Mouse (Mus musculus) midbrain, embryonic 11.5 days (tissue): ENCODE data around the gene Neo1. TPM values are rescaled to one million over a fixed set of nuclear protein-coding genes. Genes with fewer than 3 reads are reported as not detected.
A peak's percentile ranks its signal among the peaks of the same experiment; 100 is the strongest.
"Not testable (repeated sequence)": the region's sequence is repeated elsewhere in the genome, so short reads cannot be mapped to it uniquely, and the experiment has no call there.

Source experiments
- ATAC-seq: fragments of 200-750 bp; cut with Nextera tagmentation; 2 replicates; pipeline ENCODE4 v1.8.0; 2017; ENCODE audit warnings: moderate TSS enrichment, moderate library complexity; ENCODE audit not compliant: low FRiP score
- DNase-seq: peaks from one replicate; pipeline ENCODE4 v3.0.0; 2015; ENCODE audit warnings: low spot score; ENCODE audit errors: missing footprints
- H3K27ac ChIP-seq: fragments of 300-500 bp; sonication (generic); 2 replicates; pipeline ENCODE4 v1.5.1; 2014; ENCODE audit warnings: low read depth, low read length
- H3K27me3 ChIP-seq: fragments of 300-500 bp; sonication (generic); 2 replicates; pipeline ENCODE4 v1.6.1; 2014; ENCODE audit warnings: mild to moderate bottlenecking, low read length, moderate library complexity, mixed read lengths; ENCODE audit not compliant: control insufficient read depth, insufficient read depth
- H3K36me3 ChIP-seq: fragments of 300-500 bp; sonication (generic); 2 replicates; pipeline ENCODE4 v1.6.1; 2014; ENCODE audit warnings: mild to moderate bottlenecking, low read length, moderate library complexity, mixed read lengths; ENCODE audit not compliant: control insufficient read depth, insufficient read depth
- H3K4me1 ChIP-seq: fragments of 300-500 bp; sonication (generic); 2 replicates; pipeline ENCODE4 v1.6.1; 2014; ENCODE audit warnings: low read length; ENCODE audit not compliant: control insufficient read depth, insufficient read depth
- H3K4me2 ChIP-seq: fragments of 300-500 bp; sonication (generic); 2 replicates; pipeline ENCODE4 v1.6.1; 2014; ENCODE audit warnings: mild to moderate bottlenecking, moderate library complexity
- H3K4me3 ChIP-seq: fragments of 300-500 bp; sonication (generic); 2 replicates; pipeline ENCODE4 v1.5.1; 2014; ENCODE audit warnings: low read depth, low read length
- H3K9ac ChIP-seq: fragments of 300-500 bp; sonication (generic); 2 replicates; pipeline ENCODE4 v1.6.1; 2014; ENCODE audit warnings: low read length
- H3K9me3 ChIP-seq: fragments of 300-500 bp; sonication (generic); 2 replicates; pipeline ENCODE4 v1.6.1; 2016; ENCODE audit warnings: low read length; ENCODE audit not compliant: control insufficient read depth
- WGBS: fragments of 180-500 bp; shearing (Covaris S2); extraction: QIAGEN DNeasy Blood & Tissue Kit; methylation state at CpG from one replicate; pipeline ENCODE4 v1.1.7; 2014; 5-methylcytosine and 5-hydroxymethylcytosine counted together
- polyA plus RNA-seq: library from polyadenylated mRNA; unstranded; fragments of >200 nt; fragmentation: Nextera tagmentation; extraction: Ambion mirVana; gene quantifications from 2 replicates; pipeline ENCODE4 v1.2.1, GENCODE M21; 2014

Gene Neo1
- polyA plus RNA-seq, 1 experiment from 2014 or later: 39.6 TPM

DNA sequence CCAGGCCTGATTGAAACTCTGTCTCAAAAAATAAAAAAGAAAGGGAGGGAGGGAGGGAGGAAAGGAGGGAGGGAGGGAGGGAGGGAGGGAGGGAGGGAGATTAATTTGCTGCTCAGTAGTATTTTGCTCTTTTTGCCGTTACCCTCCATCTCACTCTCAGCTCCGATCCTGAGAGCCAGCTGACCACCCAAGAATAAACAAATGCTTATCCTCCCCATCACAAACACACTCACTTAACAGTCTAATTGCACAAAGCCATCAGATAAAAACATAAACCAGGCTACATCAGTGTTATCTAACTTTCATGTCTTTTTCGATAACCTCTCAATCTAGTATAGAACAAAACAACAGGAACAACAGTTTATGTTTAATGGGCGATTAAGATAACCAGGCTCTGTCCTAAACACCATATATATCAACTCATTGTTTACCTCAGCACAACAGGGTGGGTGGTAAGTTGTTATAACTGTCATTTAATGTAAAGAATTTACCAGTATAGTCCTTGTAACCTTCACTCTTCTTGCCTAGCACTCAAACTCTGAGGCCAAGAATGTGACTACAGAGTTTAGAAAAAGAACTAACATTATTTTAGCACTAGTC is 11.9 kb downstream of the Neo1 start:
- Histone ChIP-seq H3K36me3 (no peaks in the 10 kb centered on the region), H3K4me1 (no peaks in the 10 kb centered on the region), H3K27ac (no peak overlapping the region), H3K9ac (no peak overlapping the region), H3K27me3 (no peaks in the 10 kb centered on the region), H3K4me2 (no peak overlapping the region), H3K9me3 (no peaks in the 10 kb centered on the region), H3K4me3 (no peak overlapping the region)
- ATAC-seq (no peak), DNase-seq (no peak)
- 58% methylated on average over 4 of the region's 4 CpGs for WGBS

DNA sequence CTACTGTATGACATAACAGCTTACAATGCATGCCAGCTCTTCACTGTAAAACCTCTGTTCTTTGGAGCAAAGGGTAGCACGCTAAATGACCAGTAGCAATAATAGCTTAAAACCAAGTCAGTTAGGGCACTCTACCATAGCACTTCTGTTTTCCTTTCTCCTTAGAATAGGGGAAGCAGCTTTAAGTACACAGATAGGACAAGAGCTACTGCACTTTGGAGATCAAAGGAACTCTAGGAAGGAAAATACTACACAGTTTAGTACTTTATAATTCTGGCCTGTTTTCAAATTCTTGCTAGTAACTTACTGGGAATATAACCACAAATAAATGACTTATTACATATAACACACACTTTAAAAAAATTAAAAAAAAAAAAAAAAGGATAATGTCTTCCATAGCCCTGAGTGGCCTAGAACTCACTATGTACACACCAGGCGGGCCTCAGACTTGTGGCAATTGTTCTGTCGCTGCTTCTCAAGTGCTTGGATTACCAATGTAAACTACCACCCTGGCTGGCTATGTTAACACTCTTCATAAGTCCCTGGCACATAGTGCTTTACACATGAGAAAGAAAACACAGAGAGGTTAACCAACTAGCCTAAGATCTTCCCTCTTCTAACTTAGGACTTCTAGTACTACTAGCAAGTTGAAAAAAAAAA is 20.1 kb downstream of the Neo1 start:
- H3K36me3 ChIP-seq: no peaks in the 10 kb centered on the region
- H3K27me3 ChIP-seq: no peaks in the 10 kb centered on the region
- H3K4me3 ChIP-seq: no peak overlapping the region
- H3K27ac ChIP-seq: no peak overlapping the region
- H3K9ac ChIP-seq: no peak overlapping the region
- no peak overlapping the region for H3K4me2 ChIP-seq
- ATAC-seq (no peak), DNase-seq (no peak)
- no peaks in the 10 kb centered on the region for H3K9me3 ChIP-seq
- 69% methylated on average over 3 of the region's 3 CpGs for WGBS
- H3K4me1 ChIP-seq: 0 out of 2 replicates have a peak, but pooled peaks cover 2% of the 10 kb centered on the region

GRCm38 (mm10) chr9:59013365-59013764 is 22.9 kb downstream of the Neo1 start:
- 28% methylated on average over 2 of the region's 2 CpGs for WGBS

DNA sequence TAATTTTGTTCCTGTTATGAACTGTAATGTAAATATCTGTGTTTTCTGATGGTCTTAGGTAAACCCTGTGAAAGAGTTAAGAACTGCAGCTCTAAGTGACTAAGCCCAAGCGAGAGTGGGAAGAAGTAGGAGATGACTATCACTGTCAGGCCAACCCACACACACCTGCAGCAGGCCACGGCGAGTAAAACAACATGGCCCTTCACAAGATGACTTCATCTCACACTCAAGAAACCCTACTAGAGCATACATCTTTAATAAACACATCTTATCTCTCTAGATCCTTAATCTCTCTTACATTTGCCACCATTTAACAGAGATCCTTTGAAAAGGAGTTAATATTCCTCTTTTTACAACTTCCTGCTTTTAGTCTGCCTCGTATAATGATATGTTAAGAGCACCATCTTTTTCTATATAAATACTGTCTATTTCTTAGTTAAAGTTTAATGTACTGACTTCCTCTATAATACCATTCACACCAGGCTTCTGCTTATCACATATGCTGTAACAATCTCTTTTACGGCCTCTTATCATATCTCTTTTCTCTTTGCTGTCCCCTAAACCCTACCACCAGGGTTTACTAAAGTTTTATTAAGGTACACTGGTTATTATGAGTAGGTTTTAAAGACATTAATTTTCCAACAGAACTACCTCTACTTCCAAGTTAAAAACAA is 46.8 kb downstream of the Neo1 start:
- H3K36me3 ChIP-seq: no peaks in the 10 kb centered on the region
- no peaks in the 10 kb centered on the region for H3K9me3 ChIP-seq
- WGBS: 92% methylated on average over 5 of the region's 5 CpGs
- DNase-seq (no peak), ATAC-seq (no peak)
- no peak overlapping the region for H3K27ac ChIP-seq
- no peak overlapping the region for H3K9ac ChIP-seq
- no peak overlapping the region for H3K4me3 ChIP-seq
- no peaks in the 10 kb centered on the region for H3K4me1 ChIP-seq
- H3K27me3 ChIP-seq: no peaks in the 10 kb centered on the region
- H3K4me2 ChIP-seq: no peak overlapping the region

More at GRCm38 (mm10) chr9:59013365-59013764, 22.9 kb downstream of the Neo1 start:
- DNase-seq (peak; percentile 96), ATAC-seq (no peak)
- Histone ChIP-seq H3K27ac (no peak overlapping the region), H3K27me3 (no peaks in the 10 kb centered on the region), H3K4me1 (peaks cover 4% of the 10 kb centered on the region; the same call in 1 of the 2 replicates), H3K36me3 (no peaks in the 10 kb centered on the region), H3K4me3 (no peak overlapping the region), H3K9me3 (no peaks in the 10 kb centered on the region), H3K4me2 (no peak overlapping the region), H3K9ac (no peak overlapping the region)

- H3K27me3 ChIP-seq: no peaks in the 10 kb centered on the region
- ATAC-seq (no peak), DNase-seq (no peak)
- H3K36me3 ChIP-seq: no peaks in the 10 kb centered on the region
- H3K4me3 ChIP-seq: no peak overlapping the region
- H3K27ac ChIP-seq: no peak overlapping the region
- 93% methylated on average over 15 of the region's 15 CpGs for WGBS
- no peaks in the 10 kb centered on the region for H3K4me1 ChIP-seq
- H3K9ac ChIP-seq: no peak overlapping the region
- H3K9me3 ChIP-seq: no peaks in the 10 kb centered on the region
- no peak overlapping the region for H3K4me2 ChIP-seq
Measured at GRCm38 (mm10) chr9:58979034-58979433, 57.2 kb downstream of the Neo1 start.

DNA sequence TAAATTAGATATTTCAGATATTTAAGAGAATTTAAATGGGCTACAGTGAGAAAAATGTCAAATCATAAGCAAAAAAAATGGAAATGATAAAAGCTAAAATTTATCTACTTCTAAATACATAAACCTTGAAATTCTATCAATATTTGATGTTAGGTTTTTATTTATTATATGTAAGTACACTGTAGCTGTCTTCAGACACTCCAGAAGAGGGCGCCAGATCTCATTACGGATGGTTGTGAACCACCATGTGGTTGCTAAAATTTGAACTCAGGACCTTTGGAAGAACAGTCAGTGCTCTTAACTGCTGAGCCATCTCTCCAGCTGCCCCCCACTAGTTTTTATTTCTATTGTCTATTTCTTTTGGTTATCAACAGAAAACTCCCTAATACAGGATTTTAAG is 65.1 kb downstream of the Neo1 start:
- WGBS: 80% methylated on average over 2 of the region's 2 CpGs
- H3K27me3 ChIP-seq, H3K9ac ChIP-seq, H3K27ac ChIP-seq, H3K4me2 ChIP-seq, H3K9me3 ChIP-seq, H3K4me3 ChIP-seq, H3K36me3 ChIP-seq, H3K4me1 ChIP-seq, ATAC-seq, DNase-seq: not testable (repeated sequence)

GRCm38 (mm10) chr9:58967371-58967770 is 68.9 kb downstream of the Neo1 start:
- Histone ChIP-seq H3K27me3 (no peaks in the 10 kb centered on the region), H3K27ac (no peak overlapping the region), H3K4me1 (no peaks in the 10 kb centered on the region), H3K4me2 (no peak overlapping the region), H3K36me3 (no peaks in the 10 kb centered on the region), H3K4me3 (no peak overlapping the region), H3K9me3 (no peaks in the 10 kb centered on the region), H3K9ac (no peak overlapping the region)
- peak; percentile 4 for DNase-seq
- 37% methylated on average over 2 of the region's 2 CpGs for WGBS
- no peak for ATAC-seq

DNA sequence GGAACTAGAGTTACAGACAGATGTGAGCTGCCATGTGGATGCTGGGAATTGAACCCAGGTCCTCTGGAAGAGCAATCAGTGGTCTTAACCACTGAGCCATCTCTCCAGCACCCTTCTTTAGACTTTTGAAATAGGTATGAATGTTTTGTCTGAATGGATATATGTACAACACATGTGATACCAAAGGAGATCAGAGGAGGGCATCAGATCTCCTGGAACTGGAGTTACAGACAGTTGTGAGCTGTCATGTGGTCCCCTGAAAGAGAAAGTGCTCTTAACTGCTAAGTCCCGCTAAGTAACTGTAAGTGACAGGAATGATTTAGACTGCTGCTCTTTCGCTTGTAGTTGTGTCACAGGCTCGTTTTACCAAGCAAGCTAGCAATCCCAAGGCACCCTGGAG is 80.7 kb downstream of the Neo1 start:
- Histone ChIP-seq H3K9me3 (no peaks in the 10 kb centered on the region), H3K27ac (no peak overlapping the region), H3K27me3 (no peaks in the 10 kb centered on the region), H3K9ac (no peak overlapping the region), H3K4me2 (no peak overlapping the region), H3K4me1 (no peaks in the 10 kb centered on the region), H3K36me3 (no peaks in the 10 kb centered on the region), H3K4me3 (no peak overlapping the region)
- WGBS: 86% methylated on average over 3 of the region's 3 CpGs
- DNase-seq: no peak
- no peak for ATAC-seq

DNA sequence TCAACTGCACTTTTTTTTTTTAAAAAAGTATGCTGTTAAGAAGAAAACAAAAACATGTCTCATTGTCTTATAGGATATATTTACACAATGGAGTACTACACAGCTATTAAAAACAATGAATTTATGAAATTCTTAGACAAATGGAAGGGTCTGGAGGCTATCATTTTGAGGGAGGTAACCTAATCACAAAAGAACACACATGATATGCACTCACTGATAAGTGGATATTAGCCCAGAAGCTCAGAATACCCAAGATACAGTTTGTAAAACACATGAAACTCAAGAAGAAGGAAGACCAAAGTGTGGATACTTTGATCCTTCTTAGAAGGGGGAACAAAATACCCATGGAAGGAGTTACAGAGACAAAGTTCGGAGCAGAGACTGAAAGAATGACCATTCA is 90.3 kb downstream of the Neo1 start:
- not testable (repeated sequence) for H3K9me3 ChIP-seq, H3K27ac ChIP-seq, H3K9ac ChIP-seq, DNase-seq, H3K36me3 ChIP-seq, H3K27me3 ChIP-seq, H3K4me1 ChIP-seq, ATAC-seq, H3K4me2 ChIP-seq, H3K4me3 ChIP-seq
- WGBS: 83% methylated on average over 1 of the region's 1 CpGs
